Mouse (Mus musculus): Measurements from ENCODE around the gene Sdk1.

Gene Sdk1

DNA sequence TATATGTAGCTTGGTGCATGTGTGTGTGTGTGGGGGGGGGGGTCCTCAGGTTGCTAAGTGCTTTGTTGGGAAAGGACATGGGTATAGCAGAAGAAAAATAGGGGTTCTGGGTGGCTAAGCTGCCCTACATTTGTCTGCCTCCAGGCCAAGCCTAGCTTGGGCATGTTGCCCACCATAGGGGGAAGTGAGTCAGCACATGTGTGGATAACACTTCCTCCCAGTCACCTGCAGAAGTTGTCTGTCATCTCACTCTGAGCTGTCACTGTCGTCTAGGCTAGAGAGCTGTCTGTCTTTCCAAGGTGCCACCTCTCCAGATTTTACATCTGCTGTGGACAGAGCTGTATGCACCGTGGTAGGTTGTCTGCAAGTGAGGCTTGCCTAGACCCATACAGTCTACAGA lies 539.9 kb downstream of the Sdk1 start:
- no peak for DNase-seq

DNA sequence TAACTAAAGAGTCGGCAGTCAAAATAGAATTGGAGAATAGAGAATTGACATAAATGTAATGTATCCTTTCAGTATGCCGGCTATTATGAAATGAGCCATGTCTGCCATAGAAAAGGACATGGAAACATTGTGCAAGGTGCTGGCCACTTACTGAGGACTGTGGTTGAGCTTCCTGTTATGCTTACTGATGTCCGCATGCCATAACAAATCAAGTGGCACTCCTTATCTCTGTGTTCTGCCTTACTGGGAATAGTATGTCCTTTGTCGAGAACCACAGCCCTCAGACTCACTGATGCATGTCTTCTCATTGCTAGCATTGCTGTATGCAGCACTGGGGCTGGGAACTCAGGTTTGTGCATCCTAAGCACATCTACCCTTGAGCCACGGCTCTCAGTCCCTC lies 541.0 kb downstream of the Sdk1 start:
- no peak for DNase-seq

DNA sequence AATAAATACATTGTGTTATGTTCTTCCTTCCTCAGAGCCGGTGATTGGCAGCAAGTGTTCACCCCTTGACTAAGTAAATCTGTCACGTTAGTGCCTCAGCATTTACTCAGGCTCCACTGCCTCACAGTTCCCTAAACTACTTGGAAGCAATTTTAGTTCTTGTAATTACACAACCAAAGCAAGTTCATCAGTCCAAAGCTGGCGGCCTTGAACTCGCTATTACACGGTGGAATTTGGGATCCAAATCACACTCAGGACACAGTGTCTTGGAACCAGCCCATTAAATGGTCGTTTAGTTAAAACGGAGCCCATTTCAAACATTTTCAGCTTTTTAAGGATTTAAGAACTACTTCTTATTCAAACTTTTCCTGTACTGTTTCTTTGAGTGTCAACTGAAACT lies 542.2 kb downstream of the Sdk1 start:
- no peak for DNase-seq

DNA sequence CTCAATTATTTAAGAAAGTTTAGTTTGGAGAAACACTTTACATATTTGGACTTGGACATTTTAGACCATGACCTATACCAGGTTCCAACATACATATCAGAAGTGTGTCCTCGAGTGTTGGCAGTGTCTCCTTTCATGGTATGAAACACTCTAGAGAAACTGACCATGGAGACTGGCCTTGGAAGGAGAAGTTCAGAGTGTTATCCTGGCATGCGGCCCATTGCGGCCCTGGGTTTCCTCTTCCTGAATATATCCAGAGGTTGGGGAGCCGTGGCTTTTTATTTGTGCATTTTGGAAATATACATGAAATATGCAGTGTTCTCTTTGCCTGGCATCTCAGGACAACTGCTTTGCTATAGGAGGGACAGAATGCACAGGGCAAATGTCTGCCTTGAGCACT lies 552.6 kb downstream of the Sdk1 start:
- no peak for DNase-seq

DNA sequence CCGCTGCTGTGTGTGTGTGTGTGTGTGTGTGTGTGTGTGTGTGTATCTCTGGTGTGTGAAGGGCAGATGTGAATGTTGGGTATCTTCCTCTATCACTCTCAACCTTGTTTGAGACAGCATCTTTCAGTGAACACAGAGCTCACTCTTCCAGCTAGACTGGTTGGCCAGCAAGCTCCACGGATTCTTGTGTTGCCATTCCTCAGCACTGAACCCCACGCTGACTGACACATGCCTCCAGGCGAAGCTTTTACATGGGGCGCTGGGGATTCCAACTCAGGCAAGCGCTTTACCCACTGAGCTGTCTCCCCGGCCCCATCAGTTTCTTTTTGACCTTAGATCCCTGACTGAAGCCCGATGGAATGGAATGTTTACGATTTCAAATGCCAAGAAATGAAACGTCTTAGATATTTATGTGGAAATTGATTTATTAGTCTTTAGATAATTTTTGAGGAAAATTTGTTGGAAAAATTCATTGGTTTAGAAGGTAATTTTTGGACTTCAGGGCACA lies 582.6 kb downstream of the Sdk1 start:
- no peak for DNase-seq

DNA sequence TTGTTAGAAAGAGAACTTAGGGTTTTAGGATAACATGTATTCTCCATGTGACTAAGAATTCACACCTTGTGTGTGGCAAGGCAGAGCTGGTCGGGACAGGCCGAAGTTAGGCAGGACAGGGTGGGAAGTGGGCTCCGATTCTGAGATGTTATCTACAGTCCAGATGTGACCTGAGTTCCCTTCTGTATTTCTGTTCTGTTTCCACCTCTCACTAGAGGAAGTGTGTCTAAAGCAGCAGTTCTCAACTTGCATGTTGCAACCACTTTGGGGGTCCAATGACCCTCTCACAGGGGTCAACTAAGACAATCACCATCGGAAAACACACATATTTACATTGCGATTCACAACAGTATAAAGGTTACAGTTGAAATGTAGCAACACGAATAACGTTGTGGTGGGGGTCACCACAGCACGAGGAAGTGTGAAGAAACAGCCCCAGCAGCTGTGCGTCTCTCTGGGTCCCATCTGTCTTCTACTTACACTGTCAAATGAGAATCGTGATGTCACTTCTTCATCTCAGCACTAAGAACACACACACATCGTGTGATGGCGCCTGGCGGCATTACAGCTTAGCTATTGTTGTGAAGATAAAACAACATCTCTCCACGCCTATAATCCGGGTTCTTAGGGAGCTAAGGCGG lies 583.6 kb downstream of the Sdk1 start:
- DNase-seq: no peak

DNA sequence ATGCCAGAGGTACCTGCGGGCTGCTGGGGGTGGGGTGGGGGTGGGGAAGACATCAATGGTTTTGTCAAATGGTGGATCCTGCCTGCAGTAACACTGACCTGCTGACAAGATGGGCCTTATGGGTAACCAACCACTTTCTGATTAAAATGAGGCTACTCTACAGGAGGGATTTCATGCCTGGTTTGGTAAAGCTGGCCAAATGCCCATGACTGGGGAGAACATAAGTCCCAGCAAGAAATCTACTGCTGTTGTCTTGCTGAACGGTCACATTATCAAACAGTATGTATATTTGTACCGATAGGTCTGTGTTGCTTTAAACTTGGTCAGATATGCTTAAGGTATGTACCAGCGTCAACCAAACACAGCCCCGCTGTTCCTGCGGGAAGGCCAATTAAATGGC lies 594.3 kb downstream of the Sdk1 start:
- no peak for DNase-seq

DNA sequence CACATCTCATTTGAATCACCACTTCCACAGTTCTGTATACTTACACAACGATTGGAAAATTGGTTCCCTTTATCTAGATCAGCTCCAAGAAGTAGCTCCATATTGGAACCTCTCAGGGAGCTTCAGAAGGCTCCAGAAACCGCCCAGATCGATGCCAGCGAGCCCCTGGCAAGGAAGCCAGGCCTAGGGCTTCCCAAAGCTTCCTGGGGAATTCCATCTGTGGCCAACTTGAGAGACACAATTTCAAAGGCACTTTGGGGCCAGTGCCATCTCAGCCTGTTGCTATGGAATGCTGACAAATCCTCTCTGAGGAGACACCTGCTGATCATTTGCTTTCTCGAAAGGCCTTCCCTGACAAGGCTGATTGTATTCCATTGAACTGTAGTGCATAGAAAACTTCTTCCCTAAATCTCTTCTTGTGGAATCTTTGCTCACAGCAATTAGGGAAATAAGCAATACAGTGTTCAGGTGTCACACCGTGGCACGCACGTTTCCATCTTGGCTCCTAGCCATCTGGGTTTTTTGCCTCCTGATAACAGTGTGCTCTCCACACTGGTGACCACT lies 595.7 kb downstream of the Sdk1 start:
- DNase-seq: no peak

DNA sequence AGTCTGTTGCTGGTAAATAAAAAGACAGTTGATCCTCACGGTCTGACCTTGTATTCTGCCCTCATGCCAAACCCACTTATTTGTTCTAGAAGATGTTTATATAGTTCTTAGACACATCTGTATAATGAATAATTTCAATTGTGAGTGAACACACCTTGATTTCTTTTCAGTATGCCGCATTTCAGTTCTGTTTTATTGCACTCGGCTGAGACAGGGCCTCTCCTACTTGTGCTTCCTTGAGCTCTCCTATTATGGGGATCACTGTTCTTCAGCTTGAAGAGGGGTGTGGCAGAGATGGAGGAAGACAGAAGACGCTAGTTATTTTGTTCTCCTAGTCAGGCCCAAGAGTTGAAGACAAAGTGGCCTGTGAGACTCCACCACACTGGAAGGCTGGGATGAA lies 603.4 kb downstream of the Sdk1 start:
- no peak for DNase-seq

DNA sequence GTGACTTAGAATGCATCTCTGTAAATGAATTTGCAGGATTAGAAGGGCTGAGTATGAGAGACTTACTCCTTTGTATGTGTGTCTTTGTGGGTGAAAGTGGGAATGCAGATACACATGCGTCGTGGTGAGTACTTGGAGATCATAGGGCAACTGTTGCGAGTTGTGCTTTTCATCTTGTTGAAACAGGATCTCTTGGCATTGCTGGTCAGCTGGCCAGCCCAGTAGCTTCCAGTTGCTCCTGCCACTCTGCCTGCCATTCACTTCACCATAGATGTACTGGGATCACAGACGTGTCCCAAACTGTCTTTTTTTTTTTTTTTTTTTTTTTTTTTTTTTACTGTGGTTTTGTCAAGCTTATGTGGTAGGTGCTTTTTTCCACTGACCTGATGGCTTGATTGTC lies 606.4 kb downstream of the Sdk1 start:
- DNase-seq: no peak

DNA sequence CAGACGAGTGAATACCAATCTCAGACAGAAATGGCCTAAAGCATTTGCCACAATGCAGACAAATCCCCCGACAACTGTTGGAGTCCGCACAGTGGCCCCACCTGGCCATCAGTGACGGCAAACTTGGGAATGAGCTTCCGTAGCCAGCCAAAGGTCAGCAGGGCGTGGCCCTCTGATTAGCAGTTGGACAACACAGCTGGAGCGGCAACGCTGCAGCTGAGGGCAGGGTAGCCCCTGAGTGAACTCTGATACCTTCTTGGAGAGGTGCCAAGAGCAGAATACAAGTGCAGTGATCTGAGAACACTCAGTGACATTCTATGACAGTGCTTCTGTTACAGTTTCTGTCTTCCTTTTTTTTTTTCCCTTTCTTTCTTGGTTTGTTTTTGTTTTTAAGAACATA lies 610.9 kb downstream of the Sdk1 start:
- DNase-seq: peak; percentile 63

DNA sequence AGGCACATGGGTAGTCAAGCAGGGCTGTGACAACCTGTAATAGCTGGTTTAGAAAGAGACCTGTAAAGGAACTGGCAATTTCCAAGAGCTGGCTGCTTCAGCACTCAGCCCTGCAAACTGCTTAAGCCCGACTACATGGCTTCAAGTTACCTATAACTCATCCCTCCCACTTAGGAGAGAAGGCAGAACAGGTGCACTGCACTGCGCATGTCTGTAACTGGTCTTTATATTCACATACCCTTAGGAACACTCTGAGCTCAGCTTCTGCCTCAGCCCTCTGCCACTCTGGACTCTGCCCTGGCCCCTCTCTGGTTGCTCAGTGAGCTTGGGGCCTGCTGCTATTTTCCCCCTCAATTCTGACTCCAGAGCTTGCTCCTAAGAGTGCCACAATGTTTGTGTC lies 615.2 kb downstream of the Sdk1 start:
- DNase-seq: no peak

DNA sequence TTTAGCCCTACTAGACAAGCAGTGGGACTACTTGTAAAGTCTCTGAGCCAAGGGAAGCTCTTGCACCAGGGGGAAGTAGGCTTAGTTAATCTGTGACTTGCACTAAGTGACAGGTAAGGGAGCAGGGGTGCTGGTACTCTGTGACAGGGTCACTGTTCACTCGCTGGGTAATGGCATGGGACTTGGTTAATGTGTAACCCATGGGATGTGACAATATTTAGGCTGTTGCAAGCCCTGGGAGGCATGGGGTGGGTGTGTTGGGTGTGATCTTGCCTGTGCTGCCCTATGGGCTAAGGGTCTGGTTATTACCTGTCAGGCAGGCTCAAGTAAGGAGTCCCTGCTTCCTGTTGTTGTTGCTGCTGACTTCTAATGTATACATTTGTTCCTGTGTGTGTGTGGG lies 616.5 kb downstream of the Sdk1 start:
- DNase-seq: peak; percentile 68

DNA sequence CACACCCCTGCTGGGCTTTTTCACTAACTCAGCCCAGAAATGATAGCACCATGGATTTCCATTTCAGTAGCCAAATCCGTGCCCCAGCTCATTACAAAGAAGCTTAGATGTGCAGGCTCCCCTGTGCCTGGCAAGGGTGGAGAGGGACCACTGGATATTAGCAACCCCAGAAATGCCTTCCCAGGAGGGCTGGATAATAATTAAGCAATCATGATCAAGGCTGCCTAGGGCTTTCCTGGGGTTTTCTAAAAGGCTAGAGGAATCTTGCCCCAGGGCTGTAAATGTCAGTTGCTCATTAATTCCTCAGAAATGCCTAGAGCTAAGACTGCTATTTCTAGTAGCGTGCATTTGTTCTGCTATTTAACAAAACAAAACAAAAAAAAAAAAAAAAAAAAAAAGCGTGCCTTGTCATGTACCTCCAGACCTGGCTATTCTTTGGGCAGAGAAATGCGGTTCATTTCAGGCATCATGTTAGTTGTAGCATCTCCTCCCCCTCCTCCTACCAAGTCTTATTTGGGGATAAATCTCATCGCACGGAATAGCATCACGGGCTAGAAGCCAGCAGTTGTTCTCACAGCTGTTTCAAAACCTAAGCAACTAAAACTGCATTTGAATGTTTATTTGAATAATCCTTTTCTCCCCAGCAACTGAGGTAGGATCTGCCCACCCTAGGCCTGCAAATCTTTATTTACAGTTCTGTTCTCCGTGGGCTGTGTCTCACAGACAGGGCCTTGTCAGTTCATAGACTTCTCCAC lies 617.3 kb downstream of the Sdk1 start:
- peak; percentile 66 for DNase-seq

DNA sequence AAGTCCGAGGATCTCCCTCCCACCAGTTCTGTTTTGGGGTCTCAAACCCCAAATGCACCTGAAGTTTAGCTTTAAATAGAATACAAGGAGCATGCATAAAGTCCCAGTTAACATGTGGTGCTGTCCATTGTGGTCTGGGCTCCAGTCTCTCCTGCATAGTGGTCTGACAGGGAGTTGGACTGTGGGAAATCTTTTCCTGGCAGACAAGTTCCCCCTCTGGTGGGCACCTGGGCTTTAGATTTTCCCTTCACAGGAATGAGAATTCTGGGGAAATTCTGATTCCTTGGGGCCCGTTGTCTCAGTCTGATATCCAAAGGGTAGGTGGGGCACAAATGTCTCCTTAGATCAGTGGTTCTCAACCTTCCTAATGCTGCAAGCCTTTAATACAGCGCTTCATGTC lies 624.8 kb downstream of the Sdk1 start:
- DNase-seq: no peak

DNA sequence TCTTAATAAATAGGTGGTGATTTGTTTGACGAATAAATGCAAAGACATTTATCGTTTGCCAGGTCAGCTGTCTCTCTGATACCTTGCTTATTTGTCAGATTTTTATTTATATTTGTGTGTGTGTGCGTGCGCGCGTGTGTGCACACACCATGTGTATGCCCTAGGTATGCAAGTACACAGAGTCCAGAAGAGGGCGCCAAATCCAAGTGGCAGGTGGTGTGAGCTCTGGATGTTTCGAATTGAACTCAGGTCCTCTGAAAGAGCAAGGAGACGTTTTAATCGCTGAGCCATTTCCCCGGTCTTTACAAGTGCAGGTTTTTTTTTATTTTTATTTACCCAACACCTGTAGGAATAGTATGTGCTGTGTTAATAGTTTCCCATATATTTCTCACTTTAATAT lies 632.5 kb downstream of the Sdk1 start:
- DNase-seq: no peak

DNA sequence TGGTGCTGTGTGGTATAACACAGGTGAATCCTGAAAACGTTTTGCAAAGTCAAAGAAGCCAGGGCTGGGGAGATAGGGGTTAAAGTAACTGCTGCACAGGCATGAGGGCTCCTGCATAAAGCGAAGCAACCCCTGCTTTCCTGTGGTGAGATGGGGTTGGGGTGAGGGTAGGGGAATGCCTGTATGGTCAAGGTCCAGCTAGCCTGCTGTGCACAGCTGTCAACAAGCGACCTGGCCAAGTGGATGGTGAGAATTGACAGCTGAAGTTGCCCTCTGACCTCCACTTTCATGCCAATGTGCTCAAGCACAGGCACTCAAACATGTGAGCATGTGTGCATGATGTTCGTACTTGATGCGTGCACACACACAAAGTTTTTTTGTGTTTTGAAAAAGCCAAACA lies 639.4 kb downstream of the Sdk1 start:
- DNase-seq: no peak

DNA sequence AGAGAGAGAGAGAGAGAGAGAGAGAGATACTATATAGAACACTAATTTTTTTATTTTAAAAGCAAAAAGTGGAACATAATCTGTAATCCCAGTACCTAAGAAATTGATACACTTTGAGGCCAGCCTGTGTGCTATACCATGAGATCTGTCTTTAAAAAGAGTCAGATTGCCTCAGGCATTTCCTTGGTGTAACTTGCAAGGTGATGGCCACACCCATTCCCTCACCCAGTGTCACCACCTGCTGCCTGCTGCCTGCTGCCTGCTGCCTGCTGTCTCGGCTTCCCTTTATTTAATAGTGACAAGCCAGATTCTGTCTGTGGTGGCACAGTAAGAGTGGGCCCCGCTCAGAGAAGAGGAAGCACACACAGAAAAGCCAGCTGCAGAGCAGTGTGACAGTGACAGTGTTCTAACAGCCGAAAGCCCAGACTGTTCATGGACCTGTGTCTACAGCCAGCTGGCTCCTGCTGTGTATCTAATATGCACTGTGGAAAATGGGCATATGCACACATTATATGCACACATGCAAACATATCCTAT lies 642.9 kb downstream of the Sdk1 start:
- DNase-seq: no peak

DNA sequence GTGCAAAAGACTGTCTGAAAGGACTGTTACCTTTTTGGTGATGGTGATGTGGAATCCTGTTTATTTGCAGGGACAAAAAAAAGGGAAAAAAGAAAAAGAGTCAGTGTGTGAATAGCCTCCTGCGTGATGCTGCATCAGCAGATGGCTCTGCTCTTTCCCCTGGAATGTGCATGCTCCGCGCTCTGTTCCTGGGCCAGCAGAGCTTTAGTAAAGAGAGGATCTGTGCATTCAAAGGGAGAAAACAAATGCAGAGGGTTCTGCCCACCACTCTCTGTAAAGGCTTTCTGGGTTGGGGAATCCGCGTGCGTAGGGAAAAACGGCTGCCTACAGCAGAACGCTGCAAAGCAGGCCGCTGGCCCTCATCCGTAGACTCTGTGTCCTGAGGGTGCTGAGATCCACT lies 644.7 kb downstream of the Sdk1 start:
- DNase-seq: no peak

DNA sequence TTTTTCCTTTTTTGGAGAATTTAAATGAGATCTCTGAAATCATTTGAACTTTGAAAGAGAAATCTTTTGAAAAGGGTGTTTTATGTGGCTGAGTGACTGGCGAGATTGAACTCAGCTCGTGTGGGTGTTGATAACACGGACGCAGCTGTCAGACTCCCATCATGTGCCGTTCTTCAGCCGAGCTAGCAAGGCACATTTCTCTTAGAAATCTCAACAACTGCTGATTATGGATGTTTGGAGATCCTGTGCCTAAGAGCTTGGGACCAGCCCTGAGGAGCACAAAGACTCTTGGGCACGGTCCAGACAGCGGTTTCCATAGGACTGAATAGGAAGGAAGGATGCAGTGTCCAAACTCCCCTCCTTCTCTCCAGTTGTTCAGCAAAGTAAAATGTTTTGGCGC lies 648.5 kb downstream of the Sdk1 start:
- no peak for DNase-seq

DNA sequence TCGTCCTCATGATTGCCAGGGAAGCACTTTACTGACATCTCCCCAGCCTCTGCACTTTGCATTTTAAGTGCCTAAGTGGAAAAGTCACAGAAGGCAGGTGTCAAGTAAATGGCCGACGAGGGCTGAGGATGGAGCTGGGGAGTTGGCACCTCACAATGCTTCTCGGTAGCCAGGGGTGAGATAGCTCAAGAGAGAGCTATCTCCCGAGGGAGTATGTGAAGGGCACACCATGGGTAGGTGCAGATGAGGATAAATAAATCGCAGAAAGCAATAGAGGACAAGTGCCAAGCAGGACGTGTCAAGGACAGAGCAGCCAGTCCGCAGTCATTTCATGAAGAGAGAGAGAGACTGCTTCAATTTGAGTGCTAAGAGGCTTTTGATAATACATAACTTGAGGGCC lies 655.1 kb downstream of the Sdk1 start:
- DNase-seq: no peak

DNA sequence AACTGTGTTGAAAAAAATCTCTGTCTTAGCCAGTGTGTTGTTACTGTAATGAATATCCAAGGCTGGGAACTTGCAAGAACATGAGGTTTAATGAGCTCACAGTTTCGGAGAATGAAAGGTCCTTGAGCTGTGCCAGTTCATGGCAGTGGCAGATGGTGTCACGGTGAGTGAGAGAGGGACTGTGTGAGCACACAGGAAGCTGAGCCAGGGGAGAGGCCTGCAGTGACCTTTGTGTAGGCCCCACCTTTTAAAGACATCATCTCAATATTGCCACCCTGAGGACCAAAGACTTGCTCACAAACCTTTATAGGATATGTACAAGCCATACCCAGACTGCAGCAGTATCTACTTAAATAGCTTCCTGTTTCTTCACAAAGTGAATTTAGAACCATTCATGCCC lies 656.2 kb downstream of the Sdk1 start:
- no peak for DNase-seq

DNA sequence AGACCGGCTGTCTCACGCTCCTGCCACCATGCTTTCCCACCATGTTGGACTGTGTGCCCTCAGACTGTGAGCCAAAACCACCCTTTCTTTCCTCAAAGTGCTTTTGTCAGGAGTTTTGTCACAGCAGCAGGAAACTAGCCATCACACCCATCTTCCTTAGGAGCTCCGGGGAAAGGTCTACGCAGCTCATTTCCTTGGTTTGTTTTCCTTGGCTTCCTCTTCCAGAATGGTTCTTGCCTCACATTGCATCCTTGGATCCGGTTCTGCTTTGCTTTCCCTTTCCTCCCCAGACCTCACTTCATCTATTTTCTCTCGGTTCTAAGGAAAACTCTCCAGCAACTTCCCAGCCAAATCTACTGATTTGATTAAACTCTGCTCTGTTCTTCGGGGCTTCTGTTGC lies 658.5 kb downstream of the Sdk1 start:
- no peak for DNase-seq

DNA sequence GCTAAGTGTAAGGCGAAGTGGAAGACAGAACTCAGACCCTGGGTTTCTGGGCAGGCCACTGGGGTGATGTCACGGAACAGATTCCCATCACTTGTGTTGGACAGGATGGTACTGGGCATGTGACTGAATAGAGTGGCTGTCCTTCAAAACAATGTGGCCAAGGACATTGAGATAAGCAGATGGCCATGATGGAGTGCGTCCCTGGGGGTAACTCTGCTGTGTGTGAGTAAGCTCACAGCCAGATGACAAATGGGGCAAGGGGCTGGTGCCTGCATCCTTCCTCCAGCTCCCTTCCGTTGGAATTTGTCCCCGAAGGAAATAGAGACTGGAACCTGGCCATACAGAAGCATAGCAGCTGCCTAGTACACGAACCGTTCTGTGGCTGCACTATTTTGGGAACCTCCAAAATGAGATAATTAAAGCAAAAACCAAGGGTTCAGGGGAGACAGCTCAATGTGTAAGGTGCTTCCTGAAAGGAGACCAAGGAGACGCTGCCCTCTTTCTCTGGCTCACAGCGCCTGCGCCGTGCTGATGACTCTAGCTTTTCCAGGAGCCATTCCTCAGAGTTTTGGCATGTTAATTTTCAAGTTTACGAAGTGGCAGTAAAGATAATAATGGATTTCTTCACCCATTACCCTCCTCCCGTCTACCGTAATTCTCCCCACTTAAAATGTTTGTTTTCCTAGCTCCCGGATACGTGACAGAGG lies 661.4 kb downstream of the Sdk1 start:
- peak; percentile 55 for DNase-seq

All from kidney, adult 9 months (tissue).